Mouse (Mus musculus): ENCODE results near the gene Dip2a. TPM values are rescaled to one million over a fixed set of nuclear protein-coding genes. Genes with fewer than 3 reads are reported as not detected.
A peak's percentile ranks its signal among the peaks of the same experiment; 100 is the strongest.

Dip2a gene
- total RNA-seq, 1 experiment = 9.0 TPM

DNA sequence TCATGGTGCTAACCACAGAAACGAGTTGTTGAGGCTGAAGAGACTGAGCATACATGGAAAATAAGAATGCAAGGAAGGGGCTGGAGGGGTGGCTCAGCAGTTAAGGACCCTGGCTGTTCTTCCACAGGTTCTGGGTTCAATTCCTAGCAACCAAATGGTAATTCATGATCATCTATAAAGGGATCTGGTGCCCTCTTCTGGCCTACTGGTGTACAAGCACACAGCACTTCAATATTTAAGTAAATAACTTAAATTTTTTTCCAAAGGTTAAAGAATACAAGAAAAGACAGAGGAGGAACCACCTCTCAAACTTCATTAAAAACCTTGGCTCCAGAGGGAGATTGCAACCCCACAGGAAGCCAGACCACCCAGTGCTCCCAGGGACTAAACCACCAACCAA lies 115.5 kb downstream of the Dip2a start:
- no peak for DNase-seq (ENCODE audit: low read depth, low spot score)
- Histone ChIP-seq H3K4me3 (ENCODE audit: insufficient read depth in 1 of 2, low read depth in 1 of 2, low read length in 2 of 2, poor library complexity in 1 of 2, severe bottlenecking in 1 of 2) (no peak overlapping the region), H3K36me3 (ENCODE audit: control insufficient read depth, insufficient read depth, low read length, poor library complexity, severe bottlenecking) (peaks cover 3% of the 10 kb centered on the region; the same call in 1 of the 2 replicates), H3K9me3 (ENCODE audit: control insufficient read depth, insufficient read depth, low read depth, low read length) (no peaks in the 10 kb centered on the region), H3K4me1 (ENCODE audit: control insufficient read depth in 2 of 2, insufficient read depth in 2 of 2, low read length in 2 of 2, poor library complexity in 1 of 2) (no peaks in the 10 kb centered on the region), H3K9ac (ENCODE audit: insufficient read depth, low read depth, low read length, poor library complexity, severe bottlenecking) (no peak overlapping the region), H3K27ac (ENCODE audit: insufficient read depth, low read depth, low read length, poor library complexity, severe bottlenecking) (no peak overlapping the region)
- TF ChIP-seq ZC3H11A (IDR thresholded peaks at IDR 0.05; ENCODE audit: borderline replicate concordance, low read depth, low read length) = peak; percentile 66; the same call in 1 of the 2 replicates
- no peak for TF ChIP-seq ZNF384 (IDR thresholded peaks at IDR 0.05; ENCODE audit: low read depth, low read length)
- in situ Hi-C loops (cut with MboI; ENCODE audit: low sequenced_read_pairs in 2 of 2, unreplicated experiment in 2 of 2) = no loop called here

- Histone ChIP-seq H3K9ac (ENCODE audit: insufficient read depth, low read depth, low read length, poor library complexity, severe bottlenecking) (no peak overlapping the region), H3K9me3 (ENCODE audit: control insufficient read depth, insufficient read depth, low read depth, low read length) (no peaks in the 10 kb centered on the region), H3K4me3 (ENCODE audit: insufficient read depth in 1 of 2, low read depth in 1 of 2, low read length in 2 of 2, poor library complexity in 1 of 2, severe bottlenecking in 1 of 2) (no peak overlapping the region), H3K4me1 (ENCODE audit: control insufficient read depth in 2 of 2, insufficient read depth in 2 of 2, low read length in 2 of 2, poor library complexity in 1 of 2) (peaks cover 0 to 1% of the 10 kb centered on the region in 2 experiments; a peak in 1 of 4 replicates), H3K27ac (ENCODE audit: insufficient read depth, low read depth, low read length, poor library complexity, severe bottlenecking) (no peak overlapping the region), H3K36me3 (ENCODE audit: control insufficient read depth, insufficient read depth, low read length, poor library complexity, severe bottlenecking) (peaks cover 3% of the 10 kb centered on the region; the same call in 1 of the 2 replicates)
- TF ChIP-seq ZC3H11A (IDR thresholded peaks at IDR 0.05; ENCODE audit: borderline replicate concordance, low read depth, low read length) (no peak), HCFC1 (IDR thresholded peaks at IDR 0.05; ENCODE audit: borderline replicate concordance, insufficient read depth, low read length) (no peak), ZNF384 (IDR thresholded peaks at IDR 0.05; ENCODE audit: low read depth, low read length) (no peak), MAFK (IDR thresholded peaks at IDR 0.05; ENCODE audit: insufficient read depth, low read depth, low read length) (no peak), CHD2 (IDR thresholded peaks at IDR 0.05; ENCODE audit: low read depth, low read length) (no peak)
- in situ Hi-C loops (cut with MboI; ENCODE audit: low sequenced_read_pairs in 2 of 2, unreplicated experiment in 2 of 2) = no loop called here
- DNase-seq (ENCODE audit: low read depth, low spot score) = no peak
Measured at GRCm38 (mm10) chr10:76225944-76226343, 119.1 kb downstream of the Dip2a start.

GRCm38 (mm10) chr10:76218240-76218639 lies 126.9 kb downstream of the Dip2a start:
- H3K4me3 ChIP-seq (ENCODE audit: insufficient read depth in 1 of 2, low read depth in 1 of 2, low read length in 2 of 2, poor library complexity in 1 of 2, severe bottlenecking in 1 of 2) = no peak overlapping the region
- DNase-seq (ENCODE audit: low read depth, low spot score) = no peak
- no peak for TF ChIP-seq ZC3H11A (IDR thresholded peaks at IDR 0.05; ENCODE audit: borderline replicate concordance, low read depth, low read length)
- TF ChIP-seq ZNF384 (IDR thresholded peaks at IDR 0.05; ENCODE audit: low read depth, low read length) = no peak
- TF ChIP-seq CHD2 (IDR thresholded peaks at IDR 0.05; ENCODE audit: low read depth, low read length) = no peak
- TF ChIP-seq HCFC1 (IDR thresholded peaks at IDR 0.05; ENCODE audit: borderline replicate concordance, insufficient read depth, low read length) = no peak
- no peak for TF ChIP-seq MAFK (IDR thresholded peaks at IDR 0.05; ENCODE audit: insufficient read depth, low read depth, low read length)
- no peak overlapping the region for H3K27ac ChIP-seq (ENCODE audit: insufficient read depth, low read depth, low read length, poor library complexity, severe bottlenecking)
- in situ Hi-C loops (cut with MboI; ENCODE audit: low sequenced_read_pairs in 2 of 2, unreplicated experiment in 2 of 2) = no loop called here
- peaks cover 5% of the 10 kb centered on the region; the same call in 1 of the 2 replicates for H3K36me3 ChIP-seq (ENCODE audit: control insufficient read depth, insufficient read depth, low read length, poor library complexity, severe bottlenecking)
- no peak overlapping the region for H3K9ac ChIP-seq (ENCODE audit: insufficient read depth, low read depth, low read length, poor library complexity, severe bottlenecking)
- no peaks in the 10 kb centered on the region for H3K4me1 ChIP-seq (ENCODE audit: control insufficient read depth in 2 of 2, insufficient read depth in 2 of 2, low read length in 2 of 2, poor library complexity in 1 of 2)
- no peaks in the 10 kb centered on the region for H3K9me3 ChIP-seq (ENCODE audit: control insufficient read depth, insufficient read depth, low read depth, low read length)

DNA sequence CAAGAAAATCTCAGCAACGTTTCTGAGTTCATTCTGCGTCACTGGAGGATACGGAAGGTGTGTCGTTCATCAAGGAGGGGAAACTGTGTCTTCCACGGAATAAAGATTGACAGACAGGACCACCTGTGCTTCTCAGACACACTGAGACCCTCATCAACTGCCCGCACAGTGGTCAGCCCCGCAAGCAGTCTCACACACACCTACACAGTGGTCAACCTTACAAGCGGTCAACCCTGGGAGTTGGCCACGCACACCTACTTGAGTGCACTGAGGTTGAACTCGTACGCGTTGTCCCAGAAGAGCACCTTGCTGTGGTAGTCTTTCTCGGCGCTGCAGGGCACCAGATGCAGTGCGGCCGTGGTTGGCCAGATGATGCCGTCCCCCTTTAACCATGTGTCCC lies 128.0 kb downstream of the Dip2a start:
- no peak overlapping the region for H3K4me3 ChIP-seq (ENCODE audit: insufficient read depth in 1 of 2, low read depth in 1 of 2, low read length in 2 of 2, poor library complexity in 1 of 2, severe bottlenecking in 1 of 2)
- DNase-seq (ENCODE audit: low read depth, low spot score) = no peak
- no peaks in the 10 kb centered on the region for H3K9me3 ChIP-seq (ENCODE audit: control insufficient read depth, insufficient read depth, low read depth, low read length)
- in situ Hi-C loops (cut with MboI; ENCODE audit: low sequenced_read_pairs in 2 of 2, unreplicated experiment in 2 of 2) = no loop called here
- H3K4me1 ChIP-seq (ENCODE audit: control insufficient read depth in 2 of 2, insufficient read depth in 2 of 2, low read length in 2 of 2, poor library complexity in 1 of 2) = no peaks in the 10 kb centered on the region
- TF ChIP-seq ZNF384 (IDR thresholded peaks at IDR 0.05; ENCODE audit: low read depth, low read length) = no peak
- no peak for TF ChIP-seq ZC3H11A (IDR thresholded peaks at IDR 0.05; ENCODE audit: borderline replicate concordance, low read depth, low read length)
- TF ChIP-seq MAFK (IDR thresholded peaks at IDR 0.05; ENCODE audit: insufficient read depth, low read depth, low read length) = no peak
- TF ChIP-seq HCFC1 (IDR thresholded peaks at IDR 0.05; ENCODE audit: borderline replicate concordance, insufficient read depth, low read length) = no peak
- no peak for TF ChIP-seq CHD2 (IDR thresholded peaks at IDR 0.05; ENCODE audit: low read depth, low read length)
- H3K36me3 ChIP-seq (ENCODE audit: control insufficient read depth, insufficient read depth, low read length, poor library complexity, severe bottlenecking) = peaks cover 5% of the 10 kb centered on the region; the same call in 1 of the 2 replicates
- H3K27ac ChIP-seq (ENCODE audit: insufficient read depth, low read depth, low read length, poor library complexity, severe bottlenecking) = no peak overlapping the region
- no peak overlapping the region for H3K9ac ChIP-seq (ENCODE audit: insufficient read depth, low read depth, low read length, poor library complexity, severe bottlenecking)

GRCm38 (mm10) chr10:76214161-76214560 lies 130.9 kb downstream of the Dip2a start:
- no peak for DNase-seq (ENCODE audit: low read depth, low spot score)
- Histone ChIP-seq H3K9me3 (ENCODE audit: control insufficient read depth, insufficient read depth, low read depth, low read length) (no peaks in the 10 kb centered on the region), H3K4me3 (ENCODE audit: insufficient read depth in 1 of 2, low read depth in 1 of 2, low read length in 2 of 2, poor library complexity in 1 of 2, severe bottlenecking in 1 of 2) (no peak overlapping the region), H3K4me1 (ENCODE audit: control insufficient read depth in 2 of 2, insufficient read depth in 2 of 2, low read length in 2 of 2, poor library complexity in 1 of 2) (no peaks in the 10 kb centered on the region), H3K27ac (ENCODE audit: insufficient read depth, low read depth, low read length, poor library complexity, severe bottlenecking) (no peak overlapping the region), H3K9ac (ENCODE audit: insufficient read depth, low read depth, low read length, poor library complexity, severe bottlenecking) (no peak overlapping the region), H3K36me3 (ENCODE audit: control insufficient read depth, insufficient read depth, low read length, poor library complexity, severe bottlenecking) (peaks cover 3% of the 10 kb centered on the region; the same call in 1 of the 2 replicates)
- TF ChIP-seq ZNF384 (IDR thresholded peaks at IDR 0.05; ENCODE audit: low read depth, low read length) = no peak
- in situ Hi-C loops (cut with MboI; ENCODE audit: low sequenced_read_pairs in 2 of 2, unreplicated experiment in 2 of 2) = no loop called here

Measured in ES-E14 (cell line).